Mouse (Mus musculus) MEL (cell line): ENCODE results near the gene Pabpc1l. TPM values are rescaled to one million over a fixed set of nuclear protein-coding genes. Genes with fewer than 3 reads are reported as not detected.

Source experiments
- DNase-seq: peaks from one replicate; pipeline ENCODE4 v3.0.0; 2011; ENCODE audit warnings: low read depth, low spot score
- H3K27ac ChIP-seq: 2 replicates; pipeline ENCODE4 v1.5.1; 2012; ENCODE audit warnings: low read depth, mild to moderate bottlenecking, control low read depth, low read length, moderate library complexity; ENCODE audit not compliant: control insufficient read depth
- H3K27me3 ChIP-seq, 2 experiments: fragments of 150-350 bp in 1 of 2; sonication (generic) in 1 of 2; 2 replicates each; pipeline ENCODE4 v1.6.1; 2012; ENCODE audit warnings: low read length in 2 of 2, mild to moderate bottlenecking in 2 of 2, improper control_type of control experiment in 1 of 2, moderate library complexity in 1 of 2; ENCODE audit not compliant: insufficient read depth in 2 of 2, control insufficient read depth in 1 of 2
- H3K36me3 ChIP-seq, 2 experiments: 2 replicates each; pipeline ENCODE4 v1.6.1; 2012 to 2014; ENCODE audit warnings: low read length in 2 of 2, improper control_type of control experiment in 1 of 2, inconsistent platforms in 1 of 2, mild to moderate bottlenecking in 1 of 2; ENCODE audit not compliant: insufficient read depth in 2 of 2, control insufficient read depth in 1 of 2
- H3K4me1 ChIP-seq, 2 experiments: fragments of 150-350 bp in 1 of 2; sonication (generic) in 1 of 2; 2 replicates each; pipeline ENCODE4 v1.6.1; 2012; ENCODE audit warnings: low read length in 2 of 2, improper control_type of control experiment in 1 of 2, mild to moderate bottlenecking in 1 of 2; ENCODE audit not compliant: insufficient read depth in 2 of 2, control insufficient read depth in 1 of 2
- H3K4me3 ChIP-seq, 2 experiments: fragments of 150-350 bp in 1 of 2; sonication (generic) in 1 of 2; 2 replicates each; pipeline ENCODE4 v1.5.1; 2012; ENCODE audit warnings: low read depth in 2 of 2, low read length in 2 of 2, mild to moderate bottlenecking in 2 of 2, moderate library complexity in 2 of 2, control low read depth in 1 of 2, improper control_type of control experiment in 1 of 2; ENCODE audit not compliant: control insufficient read depth in 1 of 2, insufficient read depth in 1 of 2
- H3K79me2 ChIP-seq: 2 replicates; pipeline ENCODE4 v1.6.1; 2012; ENCODE audit warnings: mild to moderate bottlenecking, low read length, moderate library complexity; ENCODE audit not compliant: control insufficient read depth, poor library complexity, insufficient read depth
- H3K9ac ChIP-seq: 2 replicates; pipeline ENCODE4 v1.6.1; 2012; ENCODE audit warnings: low read depth, mild to moderate bottlenecking, control low read depth, low read length, moderate library complexity; ENCODE audit not compliant: control insufficient read depth, poor library complexity, severe bottlenecking
- H3K9me3 ChIP-seq: fragments of 150-350 bp; sonication (generic); replicated peaks from 2 replicates; pipeline ENCODE4 v1.6.1; 2012; ENCODE audit warnings: mild to moderate bottlenecking, low read length, improper control_type of control experiment, moderate library complexity; ENCODE audit not compliant: insufficient read depth
- CHD1 ChIP-seq: IDR thresholded peaks from 2 replicates; pipeline ENCODE4 v1.6.1; 2012; ENCODE audit warnings: low read depth, mild to moderate bottlenecking, inconsistent platforms, low read length, improper control_type of control experiment
- CHD2 ChIP-seq: IDR thresholded peaks from 2 replicates; pipeline ENCODE4 v1.6.1; 2011; ENCODE audit warnings: low read length, improper control_type of control experiment
- E2F4 ChIP-seq: IDR thresholded peaks from 2 replicates; pipeline ENCODE4 v1.6.1; 2011; ENCODE audit warnings: low read depth, low read length, improper control_type of control experiment, borderline replicate concordance
- GATA1 ChIP-seq: IDR thresholded peaks from 2 replicates; pipeline ENCODE4 v1.6.1; 2011; ENCODE audit warnings: low read depth, low read length, improper control_type of control experiment
- JUND ChIP-seq: IDR thresholded peaks from 2 replicates; pipeline ENCODE4 v1.6.1; 2011; ENCODE audit warnings: low read depth, mild to moderate bottlenecking, improper control_type of control experiment, low read length
- MAFK ChIP-seq: IDR thresholded peaks from 2 replicates; pipeline ENCODE4 v1.6.1; 2011; ENCODE audit warnings: low read depth, mild to moderate bottlenecking, low read length, improper control_type of control experiment, borderline replicate concordance
- MAX ChIP-seq: IDR thresholded peaks from 2 replicates; pipeline ENCODE4 v1.6.1; 2011; ENCODE audit warnings: low read length, improper control_type of control experiment
- MAZ ChIP-seq: IDR thresholded peaks from 2 replicates; pipeline ENCODE4 v1.6.1; 2012; ENCODE audit warnings: low read depth, mild to moderate bottlenecking, inconsistent platforms, low read length, improper control_type of control experiment
- MEF2A ChIP-seq: IDR thresholded peaks from 2 replicates; pipeline ENCODE4 v1.6.1; 2014; ENCODE audit warnings: low read depth, mild to moderate bottlenecking, inconsistent platforms, low read length, improper control_type of control experiment; ENCODE audit not compliant: poor library complexity, insufficient replicate concordance, severe bottlenecking; ENCODE audit errors: extremely low read depth
- NELFE ChIP-seq: IDR thresholded peaks from 2 replicates; pipeline ENCODE4 v1.6.1; 2011; ENCODE audit warnings: low read depth, low read length, improper control_type of control experiment
- POLR2A ChIP-seq, 2 experiments: IDR thresholded peaks; 2 replicates each; pipeline ENCODE4 v1.6.1; 2011 to 2012; ENCODE audit warnings: low read length in 2 of 2, mild to moderate bottlenecking in 2 of 2, control low read depth in 1 of 2, improper control_type of control experiment in 1 of 2, low read depth in 1 of 2, moderate library complexity in 1 of 2; ENCODE audit not compliant: control insufficient read depth in 1 of 2, insufficient read depth in 1 of 2, poor library complexity in 1 of 2
- POLR2AphosphoS5 ChIP-seq: IDR thresholded peaks from 2 replicates; pipeline ENCODE4 v1.6.1; 2012; ENCODE audit warnings: low read depth, borderline replicate concordance, mild to moderate bottlenecking, inconsistent platforms, low read length, moderate library complexity, mixed read lengths
- SIN3A ChIP-seq: IDR thresholded peaks from 2 replicates; pipeline ENCODE4 v1.6.1; 2012; ENCODE audit warnings: low read length, improper control_type of control experiment, inconsistent platforms
- TAL1 ChIP-seq: IDR thresholded peaks from 2 replicates; pipeline ENCODE4 v1.6.1; 2012; ENCODE audit warnings: mild to moderate bottlenecking, inconsistent platforms, low read length, moderate library complexity, mixed read lengths
- TCF12 ChIP-seq: IDR thresholded peaks from 2 replicates; pipeline ENCODE4 v1.6.1; 2014; ENCODE audit warnings: low read depth, mild to moderate bottlenecking, inconsistent platforms, low read length, improper control_type of control experiment, moderate library complexity
- UBTF ChIP-seq: IDR thresholded peaks from 2 replicates; pipeline ENCODE4 v1.6.1; 2012; ENCODE audit warnings: low read depth, mild to moderate bottlenecking, inconsistent platforms, low read length, improper control_type of control experiment, moderate library complexity, borderline replicate concordance; ENCODE audit not compliant: insufficient read depth
- USF1 ChIP-seq: IDR thresholded peaks from 2 replicates; pipeline ENCODE4 v1.6.1; 2014; ENCODE audit warnings: low read depth, mild to moderate bottlenecking, inconsistent platforms, low read length, improper control_type of control experiment, moderate library complexity
- USF2 ChIP-seq, 2 experiments: IDR thresholded peaks; 2 replicates each; pipeline ENCODE4 v1.6.1; 2011 to 2012; ENCODE audit warnings: improper control_type of control experiment in 2 of 2, low read length in 2 of 2, borderline replicate concordance in 1 of 2, inconsistent platforms in 1 of 2, low read depth in 1 of 2, mild to moderate bottlenecking in 1 of 2; ENCODE audit not compliant: insufficient read depth in 1 of 2
- ZC3H11A ChIP-seq: IDR thresholded peaks from 2 replicates; pipeline ENCODE4 v1.6.1; 2012; ENCODE audit warnings: low read depth, mild to moderate bottlenecking, inconsistent platforms, low read length, improper control_type of control experiment
- ZKSCAN1 ChIP-seq: IDR thresholded peaks from 2 replicates; pipeline ENCODE4 v1.6.1; 2012; ENCODE audit warnings: low read depth, mild to moderate bottlenecking, inconsistent platforms, low read length, improper control_type of control experiment, moderate library complexity
- ZNF384 ChIP-seq: IDR thresholded peaks from 2 replicates; pipeline ENCODE4 v1.6.1; 2012; ENCODE audit warnings: low read depth, mild to moderate bottlenecking, inconsistent platforms, low read length, improper control_type of control experiment
- polyA plus RNA-seq, 2 experiments: library from polyadenylated mRNA; stranded (reverse) in 1 of 2; unstranded in 1 of 2; fragments of >175 nt in 1 of 2; fragments of >200 nt in 1 of 2; gene quantifications; 2 replicates each; pipeline versions ENCODE4 v1.2.1 to v1.2.4; 2012; ENCODE audit warnings: low replicate concordance in 2 of 2, low read depth in 1 of 2; ENCODE audit not compliant: insufficient read length in 2 of 2, insufficient read depth in 1 of 2, missing spikeins in 1 of 2
- total RNA-seq: library from RNA; depleted of rRNA; stranded (reverse); fragments of 300-350 nt; gene quantifications from 2 replicates; pipeline ENCODE4 v1.2.3, GENCODE M21; 2012

Pabpc1l gene
- total and polyA plus RNA-seq, 3 experiments = 0.27 to 0.40 TPM; not detected in 1

DNA sequence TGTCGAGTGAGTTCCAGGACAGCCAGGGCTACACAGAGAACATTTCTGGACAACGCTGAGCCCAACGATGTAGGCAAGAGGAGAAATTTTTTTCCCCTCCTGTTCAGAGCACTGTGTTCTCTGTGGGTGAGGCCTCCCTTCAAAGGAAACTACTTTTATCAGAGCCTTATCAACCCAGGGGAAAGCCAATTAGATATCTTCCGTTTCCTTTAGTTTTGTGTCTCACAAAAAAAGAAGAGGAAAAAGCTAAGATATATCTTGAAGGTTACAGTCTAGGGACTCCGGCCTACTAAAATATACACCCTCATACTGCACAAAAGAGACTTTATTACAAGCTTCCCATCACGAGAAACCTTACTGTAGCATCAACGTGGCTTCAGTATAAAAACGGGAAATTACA, 38.0 kb upstream of the Pabpc1l start (continued):
- TF ChIP-seq ZNF384 = peak; percentile 82
- peak; percentile 83; the same call in 1 of the 2 replicates for TF ChIP-seq SIN3A

DNA sequence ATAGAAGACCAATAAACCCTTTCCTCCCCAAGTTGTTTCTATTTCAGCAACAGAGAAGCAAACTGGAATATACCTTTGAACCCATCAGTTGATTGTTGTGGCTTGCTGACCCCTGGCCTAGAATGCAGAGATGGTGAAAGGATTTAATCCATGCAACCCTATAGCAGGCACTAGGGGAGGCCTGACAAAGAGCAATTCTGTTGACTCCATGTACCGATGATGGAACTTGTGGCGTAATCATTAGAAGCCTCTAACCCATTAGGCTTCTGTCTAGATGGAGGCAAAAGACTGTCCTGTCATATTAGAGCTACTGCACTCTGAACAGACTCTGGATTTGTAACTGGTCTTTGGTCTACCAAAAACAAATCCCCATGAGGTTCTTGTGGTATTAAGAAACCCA, 32.4 kb upstream of the Pabpc1l start:
- TF ChIP-seq CHD2 = no peak
- no peak for TF ChIP-seq USF2 (IDR thresholded peaks at IDR 0.05; ENCODE audit: borderline replicate concordance in 1 of 2, insufficient read depth in 1 of 2, low read depth in 1 of 2, low read length in 2 of 2)
- no peak for TF ChIP-seq UBTF
- TF ChIP-seq MEF2A = no peak
- no peak for TF ChIP-seq MAX
- TF ChIP-seq E2F4 = no peak
- TF ChIP-seq MAFK = no peak
- TF ChIP-seq ZKSCAN1 = no peak
- no peak for TF ChIP-seq MAZ
- no peak for TF ChIP-seq NELFE
- TF ChIP-seq TAL1 = no peak
- TF ChIP-seq POLR2AphosphoS5 = no peak
- TF ChIP-seq ZC3H11A = no peak
- no peak for TF ChIP-seq CHD1
- TF ChIP-seq USF1 = no peak
- no peak for TF ChIP-seq TCF12
- TF ChIP-seq POLR2A (IDR thresholded peaks at IDR 0.05; ENCODE audit: control insufficient read depth in 1 of 2, insufficient read depth in 1 of 2, low read depth in 1 of 2, low read length in 2 of 2, poor library complexity in 1 of 2) = no peak
- TF ChIP-seq GATA1 = no peak
- TF ChIP-seq JUND = no peak
- H3K4me3 ChIP-seq = no peak overlapping the region

More for the DNA sequence above, 32.4 kb upstream of the Pabpc1l start:
- no peaks in the 10 kb centered on the region for H3K27me3 ChIP-seq
- H3K9ac ChIP-seq = no peak overlapping the region
- H3K9me3 ChIP-seq = no peaks in the 10 kb centered on the region
- H3K4me1 ChIP-seq = peaks cover 7 to 29% of the 10 kb centered on the region in 2 experiments
- peaks cover 25% of the 10 kb centered on the region for H3K79me2 ChIP-seq
- H3K27ac ChIP-seq = no peak overlapping the region
- no peak for DNase-seq
- peaks cover 3 to 34% of the 10 kb centered on the region in 2 experiments for H3K36me3 ChIP-seq
